Mouse (Mus musculus): ENCODE results near the gene Fkbp8. TPM values are rescaled to one million over a fixed set of nuclear protein-coding genes. Genes with fewer than 3 reads are reported as not detected.

Fkbp8 gene
- polyA plus RNA-seq, 1 experiment from 2014 or later: 202 TPM

- no peaks in the 10 kb centered on the region; the same call in 1 of the 2 replicates for H3K36me3 ChIP-seq (ENCODE audit: control insufficient read depth, insufficient read depth, low read length)
- no peaks in the 10 kb centered on the region for H3K4me1 ChIP-seq (ENCODE audit: control insufficient read depth, insufficient read depth, low read length)
- H3K27me3 ChIP-seq (replicated peaks; ENCODE audit: control insufficient read depth, insufficient read depth, low read length): no peaks in the 10 kb centered on the region
- H3K9ac ChIP-seq (ENCODE audit: low read depth, low read length): no peak overlapping the region
- ATAC-seq (ENCODE audit: low read depth): no peak
- no peaks in the 10 kb centered on the region for H3K9me3 ChIP-seq (ENCODE audit: control insufficient read depth, low read length)
- no peak for DNase-seq (ENCODE audit: low spot score)
- H3K27ac ChIP-seq (replicated peaks; ENCODE audit: low read depth, low read length): no peak overlapping the region
- H3K4me2 ChIP-seq (ENCODE audit: low read depth, low read length): no peak overlapping the region
- H3K4me3 ChIP-seq (ENCODE audit: low read depth, low read length): no peak overlapping the region
Measured at GRCm38 (mm10) chr8:70553740-70554139, 26.2 kb downstream of the Fkbp8 start.

DNA sequence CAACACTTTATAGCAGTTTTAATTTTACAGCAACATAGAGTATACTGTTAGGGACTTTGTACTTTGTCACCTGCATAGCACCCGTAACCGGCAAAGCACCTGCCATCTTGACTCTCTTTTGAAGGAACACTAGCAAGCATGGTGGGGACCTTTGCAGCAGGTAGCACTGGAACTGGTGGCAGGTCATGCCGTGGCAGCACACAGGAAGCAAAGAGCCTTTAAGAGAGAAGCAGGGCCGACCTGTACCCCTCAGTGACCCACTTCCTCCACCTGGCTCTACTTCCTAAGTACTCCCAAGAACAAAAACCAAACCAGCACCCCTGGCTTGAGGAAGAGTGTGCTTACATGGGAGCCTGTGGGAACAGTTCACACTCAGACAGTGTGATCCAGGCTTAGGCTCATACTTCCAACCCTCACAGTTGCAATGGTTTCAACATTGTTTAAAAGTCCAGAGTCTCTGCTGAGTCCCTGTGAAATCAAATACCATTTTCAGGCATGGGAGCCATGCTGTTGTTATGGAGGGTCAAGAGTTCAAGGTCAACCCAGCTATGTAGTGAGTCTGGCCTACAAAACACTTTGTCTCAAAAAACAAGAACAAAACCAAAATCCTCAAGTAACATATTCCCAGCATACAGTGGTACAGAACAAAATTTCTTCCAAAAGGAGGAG, 27.7 kb downstream of the Fkbp8 start:
- no peak overlapping the region for H3K4me2 ChIP-seq (ENCODE audit: low read depth, low read length)

GRCm38 (mm10) chr8:70558334-70558733, 30.8 kb downstream of the Fkbp8 start:
- WGBS: 48% methylated on average over 4 of the region's 4 CpGs
- Histone ChIP-seq H3K4me1 (ENCODE audit: control insufficient read depth, insufficient read depth, low read length) (no peaks in the 10 kb centered on the region), H3K27ac (replicated peaks; ENCODE audit: low read depth, low read length) (no peak overlapping the region), H3K27me3 (replicated peaks; ENCODE audit: control insufficient read depth, insufficient read depth, low read length) (no peaks in the 10 kb centered on the region), H3K4me2 (ENCODE audit: low read depth, low read length) (no peak overlapping the region), H3K4me3 (ENCODE audit: low read depth, low read length) (no peak overlapping the region), H3K9me3 (ENCODE audit: control insufficient read depth, low read length) (no peaks in the 10 kb centered on the region), H3K36me3 (ENCODE audit: control insufficient read depth, insufficient read depth, low read length) (no peaks in the 10 kb centered on the region; the same call in 1 of the 2 replicates), H3K9ac (ENCODE audit: low read depth, low read length) (0 out of 2 replicates have a peak overlapping the region, but pooled peaks have one; percentile 9)
- DNase-seq (ENCODE audit: low spot score) (no peak), ATAC-seq (ENCODE audit: low read depth) (no peak)

More for the DNA sequence above, 27.7 kb downstream of the Fkbp8 start:
- WGBS: 94% methylated on average over 4 of the region's 4 CpGs
- no peaks in the 10 kb centered on the region for H3K9me3 ChIP-seq (ENCODE audit: control insufficient read depth, low read length)
- ATAC-seq (ENCODE audit: low read depth): no peak
- DNase-seq (ENCODE audit: low spot score): no peak
- no peaks in the 10 kb centered on the region; the same call in 1 of the 2 replicates for H3K36me3 ChIP-seq (ENCODE audit: control insufficient read depth, insufficient read depth, low read length)
- H3K27ac ChIP-seq (replicated peaks; ENCODE audit: low read depth, low read length): no peak overlapping the region
- no peaks in the 10 kb centered on the region for H3K27me3 ChIP-seq (replicated peaks; ENCODE audit: control insufficient read depth, insufficient read depth, low read length)
- H3K4me3 ChIP-seq (ENCODE audit: low read depth, low read length): no peak overlapping the region
- H3K9ac ChIP-seq (ENCODE audit: low read depth, low read length): no peak overlapping the region
- no peaks in the 10 kb centered on the region for H3K4me1 ChIP-seq (ENCODE audit: control insufficient read depth, insufficient read depth, low read length)

- no peak overlapping the region for H3K4me3 ChIP-seq (ENCODE audit: low read depth, low read length)
- H3K27ac ChIP-seq (replicated peaks; ENCODE audit: low read depth, low read length): no peak overlapping the region
- DNase-seq (ENCODE audit: low spot score) (no peak), ATAC-seq (ENCODE audit: low read depth) (no peak)
- 83% methylated on average over 3 of the region's 3 CpGs for WGBS
- H3K4me1 ChIP-seq (ENCODE audit: control insufficient read depth, insufficient read depth, low read length): no peaks in the 10 kb centered on the region
- H3K9me3 ChIP-seq (ENCODE audit: control insufficient read depth, low read length): no peaks in the 10 kb centered on the region
- H3K27me3 ChIP-seq (replicated peaks; ENCODE audit: control insufficient read depth, insufficient read depth, low read length): no peaks in the 10 kb centered on the region
- no peak overlapping the region for H3K4me2 ChIP-seq (ENCODE audit: low read depth, low read length)
- no peaks in the 10 kb centered on the region; the same call in 1 of the 2 replicates for H3K36me3 ChIP-seq (ENCODE audit: control insufficient read depth, insufficient read depth, low read length)
- no peak overlapping the region for H3K9ac ChIP-seq (ENCODE audit: low read depth, low read length)
Measured at GRCm38 (mm10) chr8:70558983-70559382, 31.5 kb downstream of the Fkbp8 start.

DNA sequence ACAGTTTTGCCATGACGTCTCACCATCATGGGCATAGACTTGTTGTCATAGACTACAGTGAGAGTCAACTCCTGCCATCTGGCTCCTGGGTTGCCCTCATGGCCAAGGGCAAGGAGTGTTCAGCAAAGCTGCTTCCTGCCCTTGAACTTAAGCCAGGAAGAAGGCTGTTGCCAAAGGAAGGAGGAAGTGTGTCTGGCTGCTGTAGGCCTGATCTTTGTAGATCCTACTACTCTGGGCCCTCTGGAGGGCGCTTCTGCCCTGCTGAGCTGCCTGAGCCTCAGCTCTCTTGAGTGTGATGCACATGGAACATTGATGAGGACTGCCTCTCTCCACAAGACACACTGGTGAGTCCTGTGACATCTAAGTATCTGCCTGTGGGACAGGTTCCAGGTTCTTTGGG, 32.6 kb downstream of the Fkbp8 start:
- no peaks in the 10 kb centered on the region; the same call in 1 of the 2 replicates for H3K36me3 ChIP-seq (ENCODE audit: control insufficient read depth, insufficient read depth, low read length)
- DNase-seq (ENCODE audit: low spot score) (peak; percentile 33), ATAC-seq (ENCODE audit: low read depth) (0 out of 2 replicates have a peak, but pooled peaks have one; percentile 24)
- H3K27ac ChIP-seq (replicated peaks; ENCODE audit: low read depth, low read length): no peak overlapping the region
- no peaks in the 10 kb centered on the region for H3K4me1 ChIP-seq (ENCODE audit: control insufficient read depth, insufficient read depth, low read length)
- no peak overlapping the region for H3K9ac ChIP-seq (ENCODE audit: low read depth, low read length)
- no peaks in the 10 kb centered on the region for H3K9me3 ChIP-seq (ENCODE audit: control insufficient read depth, low read length)
- no peaks in the 10 kb centered on the region for H3K27me3 ChIP-seq (replicated peaks; ENCODE audit: control insufficient read depth, insufficient read depth, low read length)
- no peak overlapping the region for H3K4me2 ChIP-seq (ENCODE audit: low read depth, low read length)
- 69% methylated on average over 2 of the region's 2 CpGs for WGBS
- H3K4me3 ChIP-seq (ENCODE audit: low read depth, low read length): no peak overlapping the region

DNA sequence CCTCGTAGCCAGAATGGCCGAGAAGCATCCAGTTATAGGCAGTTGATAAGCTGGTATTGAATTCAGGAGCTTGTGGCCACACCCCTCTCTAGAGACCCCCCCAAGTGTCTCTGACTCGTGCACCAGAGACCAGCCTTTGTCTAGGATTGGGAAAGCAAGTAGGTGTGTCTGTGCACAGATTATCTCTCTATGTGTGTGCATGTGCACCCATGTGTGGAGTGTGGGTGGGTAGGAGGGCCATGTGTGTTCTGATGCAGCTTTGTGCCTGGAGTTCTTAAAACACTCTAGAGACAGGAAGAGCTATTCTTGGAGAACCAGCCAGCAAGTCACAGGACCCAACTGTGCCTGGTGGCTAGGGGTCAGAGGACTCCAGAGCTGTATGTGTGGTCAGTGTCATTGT, 33.0 kb downstream of the Fkbp8 start:
- Histone ChIP-seq H3K27me3 (replicated peaks; ENCODE audit: control insufficient read depth, insufficient read depth, low read length) (no peaks in the 10 kb centered on the region), H3K36me3 (ENCODE audit: control insufficient read depth, insufficient read depth, low read length) (no peaks in the 10 kb centered on the region), H3K9ac (ENCODE audit: low read depth, low read length) (no peak overlapping the region), H3K4me3 (ENCODE audit: low read depth, low read length) (no peak overlapping the region), H3K4me1 (ENCODE audit: control insufficient read depth, insufficient read depth, low read length) (no peaks in the 10 kb centered on the region), H3K9me3 (ENCODE audit: control insufficient read depth, low read length) (no peaks in the 10 kb centered on the region), H3K27ac (replicated peaks; ENCODE audit: low read depth, low read length) (no peak overlapping the region), H3K4me2 (ENCODE audit: low read depth, low read length) (no peak overlapping the region)
- WGBS: 65% methylated on average over 3 of the region's 3 CpGs
- ATAC-seq (ENCODE audit: low read depth) (no peak), DNase-seq (ENCODE audit: low spot score) (no peak)

- no peak overlapping the region for H3K4me3 ChIP-seq (ENCODE audit: low read depth, low read length)
- no peaks in the 10 kb centered on the region for H3K36me3 ChIP-seq (ENCODE audit: control insufficient read depth, insufficient read depth, low read length)
- ATAC-seq (ENCODE audit: low read depth) (no peak), DNase-seq (ENCODE audit: low spot score) (no peak)
- H3K27ac ChIP-seq (replicated peaks; ENCODE audit: low read depth, low read length): no peak overlapping the region
- WGBS: 50% methylated on average over 4 of the region's 4 CpGs
- H3K27me3 ChIP-seq (replicated peaks; ENCODE audit: control insufficient read depth, insufficient read depth, low read length): no peaks in the 10 kb centered on the region
- H3K9me3 ChIP-seq (ENCODE audit: control insufficient read depth, low read length): no peaks in the 10 kb centered on the region
- no peak overlapping the region for H3K4me2 ChIP-seq (ENCODE audit: low read depth, low read length)
- H3K9ac ChIP-seq (ENCODE audit: low read depth, low read length): no peak overlapping the region
- H3K4me1 ChIP-seq (ENCODE audit: control insufficient read depth, insufficient read depth, low read length): no peaks in the 10 kb centered on the region
Measured at GRCm38 (mm10) chr8:70561357-70561756, 33.8 kb downstream of the Fkbp8 start.

DNA sequence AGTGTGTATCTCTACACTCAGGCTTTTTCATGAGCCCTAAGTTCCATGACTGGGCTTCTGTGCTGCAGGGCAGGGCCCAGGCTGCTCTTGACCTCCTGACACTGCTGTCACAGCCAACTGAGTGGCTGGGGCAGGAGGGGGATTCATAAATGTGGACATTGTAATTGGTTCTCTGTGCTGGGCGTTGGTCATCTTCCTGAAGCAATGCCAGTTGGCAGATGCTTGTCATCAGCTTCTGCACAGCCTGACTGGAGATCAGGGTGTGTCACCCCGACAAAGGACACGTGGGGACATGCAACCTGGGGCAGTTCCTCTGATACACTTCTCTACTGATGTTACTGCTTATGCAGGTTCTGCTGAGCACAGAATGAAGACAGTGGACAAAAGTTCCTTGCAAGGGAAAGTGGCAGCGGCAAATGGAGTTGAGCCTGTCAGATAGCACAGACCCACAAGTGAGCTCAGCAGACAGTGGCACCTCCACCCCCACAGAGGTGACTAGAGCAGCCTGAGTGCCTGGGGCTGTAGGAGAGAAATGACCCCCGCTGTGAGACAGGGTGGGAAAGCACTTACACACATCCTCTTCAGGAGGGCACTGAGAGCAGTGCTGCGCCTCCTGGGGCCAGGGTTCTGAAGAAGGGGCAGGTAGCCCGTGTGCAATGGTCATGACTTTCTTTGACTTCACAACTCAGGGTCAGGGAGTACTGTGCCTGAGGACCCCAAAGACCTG, 34.4 kb downstream of the Fkbp8 start:
- no peak overlapping the region for H3K4me3 ChIP-seq (ENCODE audit: low read depth, low read length)
- no peaks in the 10 kb centered on the region for H3K9me3 ChIP-seq (ENCODE audit: control insufficient read depth, low read length)
- H3K27me3 ChIP-seq (replicated peaks; ENCODE audit: control insufficient read depth, insufficient read depth, low read length): no peaks in the 10 kb centered on the region
- H3K27ac ChIP-seq (replicated peaks; ENCODE audit: low read depth, low read length): no peak overlapping the region
- DNase-seq (ENCODE audit: low spot score): no peak
- no peaks in the 10 kb centered on the region for H3K4me1 ChIP-seq (ENCODE audit: control insufficient read depth, insufficient read depth, low read length)
- no peak overlapping the region for H3K9ac ChIP-seq (ENCODE audit: low read depth, low read length)
- no peak overlapping the region for H3K4me2 ChIP-seq (ENCODE audit: low read depth, low read length)
- no peaks in the 10 kb centered on the region for H3K36me3 ChIP-seq (ENCODE audit: control insufficient read depth, insufficient read depth, low read length)
- WGBS: 48% methylated on average over 7 of the region's 7 CpGs
- no peak for ATAC-seq (ENCODE audit: low read depth)
